Mouse (Mus musculus): Measurements from ENCODE around the gene Prkag3. TPM values are rescaled to one million over a fixed set of nuclear protein-coding genes. Genes with fewer than 3 reads are reported as not detected.

Prkag3 gene
- polyA plus RNA-seq (2012; ENCODE audit: low replicate concordance): not detected in 2 replicates

DNA sequence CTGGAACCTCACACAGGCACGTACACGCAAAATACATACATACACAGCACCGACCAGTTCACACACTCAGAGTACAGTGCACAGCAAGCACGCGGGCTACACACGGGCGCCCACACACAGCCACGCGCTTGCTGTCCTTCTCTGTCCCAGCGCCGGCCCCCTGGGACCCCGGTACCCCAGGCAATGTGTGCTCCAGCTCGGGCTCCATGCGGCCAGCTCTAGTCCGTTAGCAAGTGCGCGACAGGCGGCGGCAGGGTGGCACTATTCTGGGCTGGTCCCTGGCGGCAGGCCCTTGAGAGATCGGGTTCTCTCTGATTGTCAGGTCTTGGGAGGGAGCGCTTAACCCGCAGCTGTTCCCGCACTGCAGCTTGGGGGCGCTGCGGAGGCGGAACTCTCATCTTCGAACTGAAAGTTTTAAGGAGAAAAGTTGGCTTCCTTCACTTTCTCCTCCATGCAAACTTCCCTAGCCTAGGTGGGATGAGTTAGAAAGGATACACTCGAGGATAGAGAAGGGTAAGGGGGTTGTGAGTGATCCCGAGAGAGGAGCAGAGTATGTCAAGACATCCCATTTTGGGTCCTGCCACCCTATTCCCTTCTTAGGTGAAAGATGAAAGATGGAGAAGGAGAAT, at the start of gene Prkag3:
Gene Prkag3 (minus strand): TSS at position 579 of the 629 bp plus-strand sequence.

DNA sequence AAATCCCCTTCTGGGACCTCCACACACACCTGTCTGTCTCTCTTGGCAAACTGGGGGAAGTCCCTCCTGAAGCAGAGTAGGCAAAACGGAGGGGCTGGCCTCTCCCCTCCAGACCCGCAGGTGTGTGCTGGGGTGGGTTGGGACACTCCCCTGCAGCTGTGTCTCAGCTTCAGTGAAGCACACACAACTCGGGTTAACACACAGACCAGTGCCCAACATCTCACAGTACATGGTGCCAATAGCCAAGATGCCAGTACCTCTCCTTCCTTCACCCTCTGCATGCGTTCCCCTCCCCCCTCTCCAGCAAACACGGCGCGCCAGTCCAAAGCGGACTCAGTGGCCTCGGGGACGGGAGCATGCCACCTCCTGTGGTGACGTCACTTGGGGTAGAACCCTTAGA, 42.2 kb upstream of the Prkag3 start, which contains the start of gene Wnt10a:
Gene Wnt10a (plus strand): TSS at position 268 of the 400 bp plus-strand sequence.

DNA sequence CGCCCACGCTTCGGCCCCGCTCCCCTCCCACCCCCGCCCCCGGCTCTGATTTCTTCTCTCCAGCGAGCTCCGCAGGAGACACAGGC, 22.7 kb upstream of the Prkag3 start, which contains the start of gene Wnt6:
Gene Wnt6 (plus strand): TSS at position 48 of the 86 bp plus-strand sequence.

DNA sequence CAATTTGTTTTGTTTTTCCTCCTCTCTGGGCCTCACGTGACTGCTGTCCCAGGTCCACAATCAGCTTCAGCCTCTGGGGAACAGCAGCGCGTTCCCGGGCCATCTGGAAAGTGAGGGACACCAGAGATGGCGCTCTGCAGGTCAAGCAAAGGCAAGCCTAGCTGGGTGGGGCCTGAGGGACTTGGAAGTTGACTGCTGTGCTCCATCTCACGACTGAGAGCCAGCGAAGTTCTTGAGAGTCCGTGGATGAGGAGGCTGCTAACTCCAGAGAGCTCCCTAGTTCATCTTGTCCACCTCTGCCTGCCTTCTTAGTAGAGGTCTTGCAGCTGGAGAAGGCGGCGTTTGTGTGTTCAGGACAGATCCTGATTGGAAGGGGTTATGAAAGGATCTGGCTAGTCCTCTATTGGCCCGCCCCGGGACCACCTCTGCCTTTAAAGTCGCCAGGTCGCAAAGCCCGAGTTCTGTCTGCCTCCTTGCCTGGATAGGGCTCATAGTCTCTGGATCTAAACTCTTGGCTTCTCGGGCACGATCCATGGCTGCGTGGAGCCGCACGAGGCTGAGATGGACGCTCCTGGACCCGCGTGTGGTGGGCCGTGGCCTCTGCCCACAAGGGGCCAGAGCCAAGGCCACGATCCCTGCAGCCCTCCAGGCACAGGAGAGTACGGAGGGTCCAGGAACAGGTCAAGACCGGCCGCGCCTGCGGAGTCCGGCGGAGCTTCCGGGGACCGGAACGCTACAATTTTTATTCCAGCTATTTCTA, 35.7 kb downstream of the Prkag3 start, which contains the start of gene Cyp27a1:
Gene Cyp27a1 (plus strand): TSS at position 476 of the 760 bp plus-strand sequence.

Other genes starting within 250 kb of the Prkag3 start
- gene Cnot9, start 243.2 kb downstream of the Prkag3 start, polyA plus RNA-seq (2012; ENCODE audit: low replicate concordance): 6.6 and 23.7 TPM in 2 replicates
- gene Plcd4, start 206.3 kb downstream of the Prkag3 start, polyA plus RNA-seq (2012; ENCODE audit: low replicate concordance): 0.05 TPM in 1 of 2 replicates, not detected in the other
- gene Usp37, start 204.9 kb downstream of the Prkag3 start, polyA plus RNA-seq (2012; ENCODE audit: low replicate concordance): 0.33 and 7.0 TPM in 2 replicates
- 8.7 and 19.0 TPM in 2 replicates for gene Zfp142, start 161.0 kb downstream of the Prkag3 start, polyA plus RNA-seq (2012; ENCODE audit: low replicate concordance)
- gene Bcs1l, start 160.9 kb downstream of the Prkag3 start, polyA plus RNA-seq (2012; ENCODE audit: low replicate concordance): 0.81 and 2.4 TPM in 2 replicates
- gene Rnf25, start 147.8 kb downstream of the Prkag3 start, polyA plus RNA-seq (2012; ENCODE audit: low replicate concordance): 6.9 and 8.4 TPM in 2 replicates
- gene Stk36, start 147.8 kb downstream of the Prkag3 start, polyA plus RNA-seq (2012; ENCODE audit: low replicate concordance): 0.23 and 0.42 TPM in 2 replicates
- 16.7 and 18.5 TPM in 2 replicates for gene Ttll4, start 87.5 kb downstream of the Prkag3 start, polyA plus RNA-seq (2012; ENCODE audit: low replicate concordance)
- 1.7 and 1.8 TPM in 2 replicates for gene Cyp27a1, start 35.6 kb downstream of the Prkag3 start, polyA plus RNA-seq (2012; ENCODE audit: low replicate concordance)
- gene Wnt6, start 22.7 kb upstream of the Prkag3 start, polyA plus RNA-seq (2012; ENCODE audit: low replicate concordance): 0.57 and 0.81 TPM in 2 replicates
- gene Wnt10a, start 42.3 kb upstream of the Prkag3 start, polyA plus RNA-seq (2012; ENCODE audit: low replicate concordance): 1.2 and 5.2 TPM in 2 replicates
- not detected in 2 replicates for gene Cdk5r2, start 105.7 kb upstream of the Prkag3 start, polyA plus RNA-seq (2012; ENCODE audit: low replicate concordance)
- not detected in 2 replicates for gene Fev, start 136.2 kb upstream of the Prkag3 start, polyA plus RNA-seq (2012; ENCODE audit: low replicate concordance)
- not detected in 2 replicates for gene Cryba2, start 143.9 kb upstream of the Prkag3 start, polyA plus RNA-seq (2012; ENCODE audit: low replicate concordance)
- not detected in 2 replicates for gene Cfap65, start 186.4 kb upstream of the Prkag3 start, polyA plus RNA-seq (2012; ENCODE audit: low replicate concordance)
- 0.32 and 0.66 TPM in 2 replicates for gene Ihh, start 202.5 kb upstream of the Prkag3 start, polyA plus RNA-seq (2012; ENCODE audit: low replicate concordance)

Data from leukemia stem cell, adult 10-12 weeks (primary cell).